Mouse (Mus musculus): Measurements from ENCODE around the gene Hid1. TPM values are rescaled to one million over a fixed set of nuclear protein-coding genes. Genes with fewer than 3 reads are reported as not detected.

Gene Hid1
- total RNA-seq, 2 experiments from 2014 or later, result not detected

DNA sequence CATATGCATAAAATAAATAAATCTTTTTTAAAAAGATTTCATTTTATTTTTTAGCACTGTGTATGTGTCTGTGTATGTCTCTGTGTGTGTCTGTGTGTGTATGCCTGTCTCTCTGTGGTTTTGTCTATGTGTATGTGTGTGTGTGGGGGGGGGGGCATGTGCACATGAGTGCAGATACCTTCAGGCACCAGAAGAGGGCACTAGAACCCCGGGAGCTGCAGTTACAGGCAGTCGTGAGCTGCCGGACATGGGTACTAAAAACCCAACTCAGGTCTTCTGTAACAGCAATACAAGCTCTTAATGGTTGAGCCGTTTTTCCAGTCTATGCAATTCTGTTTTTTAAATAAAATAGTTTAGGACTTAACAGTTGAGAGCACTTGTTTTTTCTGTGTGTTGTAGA is 66.8 kb downstream of the Hid1 start:
- ATAC-seq (replicated peaks; ENCODE audit: low FRiP score, low TSS enrichment, poor library complexity, severe bottlenecking), result no peak

DNA sequence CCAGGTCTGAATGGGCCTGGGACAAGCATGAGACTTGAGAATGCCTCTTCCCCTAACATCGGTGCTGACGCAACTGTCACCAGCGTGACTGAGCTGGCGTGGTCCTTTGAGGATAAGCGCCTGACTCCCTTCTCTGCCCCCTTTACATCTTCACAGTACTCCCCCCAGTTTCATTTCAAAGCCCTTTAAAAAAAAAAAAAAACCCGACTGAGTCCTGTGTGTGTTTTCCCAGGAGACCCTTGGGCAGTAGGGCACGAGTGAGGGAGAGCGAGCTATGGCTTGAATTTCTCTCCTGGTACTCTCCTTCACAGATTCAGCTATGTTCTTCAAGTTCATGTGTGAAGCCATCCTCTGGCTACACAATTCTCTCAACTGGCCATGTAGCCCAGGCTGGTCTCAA is 69.4 kb downstream of the Hid1 start:
- no peak for ATAC-seq (replicated peaks; ENCODE audit: low FRiP score, low TSS enrichment, poor library complexity, severe bottlenecking)

Other genes with a start within 250 kb of the Hid1 start
- 2.1 TPM in 1 of 2 replicates, not detected in the other for gene Cd300lf, start 233.8 kb downstream of the Hid1 start, total RNA-seq (2014; fragmentation: Nextera tagmentation)
- 1.0 and 3.4 TPM in 2 replicates for gene Cd300lf, start 233.8 kb downstream of the Hid1 start, total RNA-seq (2017)
- 20.4 and 22.2 TPM in 2 replicates for gene Slc9a3r1, start 204.4 kb downstream of the Hid1 start, total RNA-seq (2014; fragmentation: Nextera tagmentation)
- gene Slc9a3r1, start 204.4 kb downstream of the Hid1 start, total RNA-seq (2017), result 25.9 and 28.3 TPM in 2 replicates
- gene Tmem104, start 180.3 kb downstream of the Hid1 start, total RNA-seq (2014; fragmentation: Nextera tagmentation), result 5.0 and 10.1 TPM in 2 replicates
- 1.8 and 7.9 TPM in 2 replicates for gene Tmem104, start 180.3 kb downstream of the Hid1 start, total RNA-seq (2017)
- gene Nat9, start 179.9 kb downstream of the Hid1 start, total RNA-seq (2014; fragmentation: Nextera tagmentation), result 15.0 and 24.9 TPM in 2 replicates
- 19.4 and 51.5 TPM in 2 replicates for gene Nat9, start 179.9 kb downstream of the Hid1 start, total RNA-seq (2017)
- gene Grin2c, start 100.5 kb downstream of the Hid1 start, total RNA-seq (2014; fragmentation: Nextera tagmentation), result not detected in 2 replicates
- not detected in 2 replicates for gene Grin2c, start 100.5 kb downstream of the Hid1 start, total RNA-seq (2017)
- gene Fdxr, start 90.7 kb downstream of the Hid1 start, total RNA-seq (2014; fragmentation: Nextera tagmentation), result 17.0 and 18.6 TPM in 2 replicates
- gene Fdxr, start 90.7 kb downstream of the Hid1 start, total RNA-seq (2017), result 5.9 and 20.8 TPM in 2 replicates
- 0.17 TPM in 1 of 2 replicates, not detected in the other for gene Fads6, start 70.1 kb downstream of the Hid1 start, total RNA-seq (2014; fragmentation: Nextera tagmentation)
- gene Fads6, start 70.1 kb downstream of the Hid1 start, total RNA-seq (2017), result 0.38 TPM in 1 of 2 replicates, not detected in the other
- not detected in 2 replicates for gene Otop2, start 60.6 kb downstream of the Hid1 start, total RNA-seq (2014; fragmentation: Nextera tagmentation)
- gene Otop2, start 60.6 kb downstream of the Hid1 start, total RNA-seq (2017), result not detected in 2 replicates
- gene Ush1g, start 45.7 kb downstream of the Hid1 start, total RNA-seq (2014; fragmentation: Nextera tagmentation), result not detected in 2 replicates
- not detected in 2 replicates for gene Ush1g, start 45.7 kb downstream of the Hid1 start, total RNA-seq (2017)
- not detected in 2 replicates for gene Otop3, start 33.0 kb downstream of the Hid1 start, total RNA-seq (2014; fragmentation: Nextera tagmentation)
- gene Otop3, start 33.0 kb downstream of the Hid1 start, total RNA-seq (2017), result not detected in 2 replicates
- gene Cdr2l, start 14.2 kb upstream of the Hid1 start, total RNA-seq (2014; fragmentation: Nextera tagmentation), result not detected in 2 replicates
- 0.38 TPM in 1 of 2 replicates, not detected in the other for gene Cdr2l, start 14.2 kb upstream of the Hid1 start, total RNA-seq (2017)
- gene Mrpl58, start 36.0 kb upstream of the Hid1 start, total RNA-seq (2014; fragmentation: Nextera tagmentation), result 81.8 and 92.4 TPM in 2 replicates
- 56.9 and 64.4 TPM in 2 replicates for gene Mrpl58, start 36.0 kb upstream of the Hid1 start, total RNA-seq (2017)
- gene Atp5h, start 52.2 kb upstream of the Hid1 start, total RNA-seq (2014; fragmentation: Nextera tagmentation), result 864 and 908 TPM in 2 replicates
- 793 and 990 TPM in 2 replicates for gene Atp5h, start 52.2 kb upstream of the Hid1 start, total RNA-seq (2017)
- gene Kctd2, start 52.4 kb upstream of the Hid1 start, total RNA-seq (2014; fragmentation: Nextera tagmentation), result 17.4 and 18.4 TPM in 2 replicates
- gene Kctd2, start 52.4 kb upstream of the Hid1 start, total RNA-seq (2017), result 10.9 and 13.0 TPM in 2 replicates
- gene Trim80, start 72.8 kb upstream of the Hid1 start, total RNA-seq (2014; fragmentation: Nextera tagmentation), result not detected in 2 replicates
- gene Trim80, start 72.8 kb upstream of the Hid1 start, total RNA-seq (2017), result not detected in 2 replicates
- gene Slc16a5, start 94.7 kb upstream of the Hid1 start, total RNA-seq (2014; fragmentation: Nextera tagmentation), result not detected in 2 replicates
- not detected in 2 replicates for gene Slc16a5, start 94.7 kb upstream of the Hid1 start, total RNA-seq (2017)
- 4.2 and 10.1 TPM in 2 replicates for gene Armc7, start 107.9 kb upstream of the Hid1 start, total RNA-seq (2014; fragmentation: Nextera tagmentation)
- gene Armc7, start 107.9 kb upstream of the Hid1 start, total RNA-seq (2017), result 8.3 and 8.7 TPM in 2 replicates
- 81.6 and 117 TPM in 2 replicates for gene Nt5c, start 124.1 kb upstream of the Hid1 start, total RNA-seq (2014; fragmentation: Nextera tagmentation)
- 79.8 and 101 TPM in 2 replicates for gene Nt5c, start 124.1 kb upstream of the Hid1 start, total RNA-seq (2017)
- 167 and 191 TPM in 2 replicates for gene Jpt1, start 146.6 kb upstream of the Hid1 start, total RNA-seq (2014; fragmentation: Nextera tagmentation)
- 122 and 142 TPM in 2 replicates for gene Jpt1, start 146.6 kb upstream of the Hid1 start, total RNA-seq (2017)
- 541 and 596 TPM in 2 replicates for gene Sumo2, start 168.5 kb upstream of the Hid1 start, total RNA-seq (2014; fragmentation: Nextera tagmentation)
- gene Sumo2, start 168.5 kb upstream of the Hid1 start, total RNA-seq (2017), result 518 and 674 TPM in 2 replicates
- 256 and 306 TPM in 2 replicates for gene Nup85, start 196.7 kb upstream of the Hid1 start, total RNA-seq (2014; fragmentation: Nextera tagmentation)
- gene Nup85, start 196.7 kb upstream of the Hid1 start, total RNA-seq (2017), result 179 and 228 TPM in 2 replicates
- gene Mrps7, start 236.2 kb upstream of the Hid1 start, total RNA-seq (2014; fragmentation: Nextera tagmentation), result 55.7 and 76.8 TPM in 2 replicates
- 40.5 and 67.1 TPM in 2 replicates for gene Mrps7, start 236.2 kb upstream of the Hid1 start, total RNA-seq (2017)
- 53.5 and 69.9 TPM in 2 replicates for gene Gga3, start 236.3 kb upstream of the Hid1 start, total RNA-seq (2014; fragmentation: Nextera tagmentation)
- gene Gga3, start 236.3 kb upstream of the Hid1 start, total RNA-seq (2017), result 21.6 and 67.6 TPM in 2 replicates
- gene Mif4gd, start 245.2 kb upstream of the Hid1 start, total RNA-seq (2014; fragmentation: Nextera tagmentation), result 54.6 and 55.4 TPM in 2 replicates
- gene Mif4gd, start 245.2 kb upstream of the Hid1 start, total RNA-seq (2017), result 29.3 and 45.4 TPM in 2 replicates